Mouse (Mus musculus) hindbrain, embryonic 14.5 days (tissue): Measurements from ENCODE around the gene Olfr888. TPM values are rescaled to one million over a fixed set of nuclear protein-coding genes. Genes with fewer than 3 reads are reported as not detected.

Source experiments
- ATAC-seq: fragments of 200-750 bp; cut with Nextera tagmentation; 2 replicates; pipeline ENCODE4 v1.8.0; 2017; ENCODE audit warnings: moderate number of reproducible peaks, mild to moderate bottlenecking, moderate TSS enrichment, moderate library complexity; ENCODE audit not compliant: low FRiP score
- DNase-seq: peaks from one replicate; pipeline ENCODE4 v3.0.0-alpha.2; 2015; ENCODE audit warnings: low spot score
- H3K27ac ChIP-seq: fragments of 300-500 bp; sonication (generic); 2 replicates; pipeline ENCODE4 v1.5.1; 2014; ENCODE audit warnings: mild to moderate bottlenecking, moderate library complexity
- H3K27me3 ChIP-seq: fragments of 300-500 bp; sonication (generic); 2 replicates; pipeline ENCODE4 v1.6.1; 2014; ENCODE audit warnings: mild to moderate bottlenecking, low read length, mixed read lengths; ENCODE audit not compliant: control insufficient read depth, insufficient read depth
- H3K36me3 ChIP-seq: fragments of 300-500 bp; sonication (generic); replicated peaks from 2 replicates; pipeline ENCODE4 v1.6.1; 2014; ENCODE audit not compliant: control insufficient read depth, insufficient read depth
- H3K4me1 ChIP-seq: fragments of 300-500 bp; sonication (generic); replicated peaks from 2 replicates; pipeline ENCODE4 v1.6.1; 2014; ENCODE audit warnings: antibody characterized with exemption, low read length, mixed read lengths; ENCODE audit not compliant: control insufficient read depth, insufficient read depth
- H3K4me2 ChIP-seq: fragments of 300-500 bp; sonication (generic); replicated peaks from 2 replicates; pipeline ENCODE4 v1.6.1; 2014; ENCODE audit warnings: mild to moderate bottlenecking, moderate library complexity
- H3K4me3 ChIP-seq: fragments of 300-500 bp; sonication (generic); replicated peaks from 2 replicates; pipeline ENCODE4 v1.5.1; 2014; ENCODE audit warnings: mild to moderate bottlenecking, low read length
- H3K9ac ChIP-seq: fragments of 300-500 bp; sonication (generic); 2 replicates; pipeline ENCODE4 v1.6.1; 2014
- H3K9me3 ChIP-seq: fragments of 300-500 bp; sonication (generic); 2 replicates; pipeline ENCODE4 v1.6.1; 2016; ENCODE audit warnings: low read length; ENCODE audit not compliant: control insufficient read depth
- WGBS: fragments of 180-500 bp; shearing (Covaris S2); extraction: QIAGEN DNeasy Blood & Tissue Kit; methylation state at CpG from one replicate; pipeline ENCODE4 v1.1.7; 2014; 5-methylcytosine and 5-hydroxymethylcytosine counted together
- polyA plus RNA-seq: library from polyadenylated mRNA; unstranded; fragments of >200 nt; fragmentation: Nextera tagmentation; extraction: Ambion mirVana; gene quantifications from 2 replicates; pipeline ENCODE4 v1.2.1, GENCODE M21; 2014

Olfr888 gene
- polyA plus RNA-seq, result not detected in 2 replicates

DNA sequence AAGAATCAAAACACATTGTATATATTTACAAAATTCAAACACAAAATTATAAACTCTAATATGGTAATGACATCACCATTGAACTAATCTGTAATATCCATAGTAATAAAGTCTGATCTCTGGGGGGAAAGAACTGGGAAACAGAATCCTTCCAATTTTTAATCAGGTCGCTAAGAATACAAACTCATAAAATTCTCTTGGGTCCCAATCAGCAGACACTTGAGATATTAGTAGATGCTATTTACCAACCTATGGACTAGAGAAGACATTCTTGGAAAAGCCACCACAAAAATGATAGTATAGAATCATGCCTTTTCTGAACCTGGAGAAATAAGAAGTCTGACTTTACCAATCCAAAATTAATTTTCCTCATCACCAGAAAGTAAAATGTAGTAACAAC lies at the start of gene Olfr888:
Olfr888 (plus strand) TSS at position 301 of the 400 bp plus-strand sequence.
- H3K9me3 ChIP-seq, result no peaks in the 10 kb centered on the region
- no peak for ATAC-seq
- H3K9ac ChIP-seq, result no peak within 1 kb of the TSS
- no peak within 1 kb of the TSS for H3K4me3 ChIP-seq
- no peak for DNase-seq
- no peaks in the 10 kb centered on the region for H3K36me3 ChIP-seq
- H3K4me2 ChIP-seq, result no peak within 1 kb of the TSS
- no peaks in the 10 kb centered on the region for H3K4me1 ChIP-seq
- H3K27me3 ChIP-seq, result no peaks in the 10 kb centered on the region
- 80% methylated on average over 1 of the region's 1 CpGs for WGBS
- H3K27ac ChIP-seq, result no peak within 1 kb of the TSS

DNA sequence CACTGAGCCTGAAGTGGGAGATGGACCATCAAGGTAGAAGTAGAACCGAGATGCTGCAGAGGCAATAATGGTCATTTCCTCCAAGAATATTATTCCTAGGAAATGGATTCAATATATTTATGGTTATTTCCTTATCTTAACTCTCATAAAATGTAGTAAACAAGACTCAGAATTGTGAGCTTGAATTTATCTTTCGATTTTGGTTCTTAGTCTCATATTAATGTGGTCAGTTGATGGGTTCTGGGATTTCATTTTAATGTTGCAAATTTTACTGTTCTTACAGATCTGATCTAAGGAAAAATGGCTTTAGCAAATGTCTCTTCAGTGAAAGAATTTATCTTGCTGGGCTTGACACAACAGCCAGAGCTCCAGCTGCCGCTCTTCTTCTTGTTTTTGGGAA lies 46.9 kb upstream of the Olfr888 start, which contains the start of gene Olfr885:
Olfr885 (plus strand) TSS at position 301 of the 400 bp plus-strand sequence.
- no peak for ATAC-seq
- DNase-seq, result no peak
- Histone ChIP-seq H3K4me3 (no peak within 1 kb of the TSS), H3K27ac (no peak within 1 kb of the TSS), H3K9ac (no peak within 1 kb of the TSS), H3K36me3 (no peaks in the 10 kb centered on the region), H3K4me2 (no peak within 1 kb of the TSS), H3K27me3 (no peaks in the 10 kb centered on the region), H3K9me3 (no peaks in the 10 kb centered on the region), H3K4me1 (no peaks in the 10 kb centered on the region)
- WGBS, result 94% methylated on average over 3 of the region's 3 CpGs

DNA sequence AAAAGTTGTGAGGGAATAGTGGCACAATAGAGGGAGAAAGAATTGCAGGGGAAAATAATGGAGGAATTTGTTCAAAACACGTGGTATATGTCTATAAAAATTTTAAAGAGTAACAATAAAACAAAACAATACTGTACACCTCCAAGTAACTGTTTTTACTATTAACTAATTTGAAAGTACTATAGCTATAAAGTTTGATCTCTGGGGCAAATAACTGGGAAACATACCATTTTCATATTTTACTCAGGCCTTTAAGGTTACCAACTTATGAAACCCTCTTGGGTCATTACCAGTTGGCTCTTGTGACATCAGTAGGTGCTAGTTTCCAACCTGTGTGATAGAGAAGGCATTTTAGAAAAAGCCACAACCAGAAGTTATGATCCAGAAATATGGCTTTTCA lies 24.2 kb upstream of the Olfr888 start, which contains the start of gene Olfr887:
Olfr887 (plus strand) TSS at position 301 of the 400 bp plus-strand sequence.
- Histone ChIP-seq H3K4me1 (no peaks in the 10 kb centered on the region), H3K36me3 (no peaks in the 10 kb centered on the region), H3K9me3 (no peaks in the 10 kb centered on the region), H3K4me3 (no peak within 1 kb of the TSS), H3K9ac (no peak within 1 kb of the TSS), H3K27ac (no peak within 1 kb of the TSS), H3K4me2 (no peak within 1 kb of the TSS), H3K27me3 (no peaks in the 10 kb centered on the region)
- 91% methylated on average over 1 of the region's 1 CpGs for WGBS
- DNase-seq (no peak), ATAC-seq (no peak)

DNA sequence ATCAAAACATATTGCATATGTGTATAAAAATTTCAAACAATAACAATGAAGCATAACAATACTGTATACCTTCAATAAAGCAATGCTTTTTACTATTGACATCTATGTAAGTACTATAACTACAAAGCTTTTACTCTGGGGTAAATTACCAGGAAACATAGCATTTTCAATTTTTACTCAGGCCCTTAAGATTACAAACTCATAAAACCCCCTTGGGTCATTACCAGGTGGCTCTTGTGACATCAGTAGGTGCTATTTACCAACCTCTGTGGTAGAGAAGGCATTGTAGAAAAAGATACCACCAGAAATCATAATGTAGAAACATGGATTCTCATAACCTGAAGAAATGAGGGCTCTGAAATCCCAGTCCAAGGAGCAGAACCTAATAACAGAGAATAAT lies 7.0 kb downstream of the Olfr888 start, which contains the start of gene Olfr889:
Olfr889 (plus strand) TSS at position 301 of the 400 bp plus-strand sequence.
- H3K27me3 ChIP-seq, result no peaks in the 10 kb centered on the region
- no peak within 1 kb of the TSS for H3K4me3 ChIP-seq
- H3K36me3 ChIP-seq, result no peaks in the 10 kb centered on the region
- H3K9me3 ChIP-seq, result no peaks in the 10 kb centered on the region
- no peak within 1 kb of the TSS for H3K4me2 ChIP-seq
- ATAC-seq (no peak), DNase-seq (no peak)
- H3K27ac ChIP-seq, result no peak within 1 kb of the TSS
- H3K9ac ChIP-seq, result no peak within 1 kb of the TSS
- no peaks in the 10 kb centered on the region for H3K4me1 ChIP-seq

DNA sequence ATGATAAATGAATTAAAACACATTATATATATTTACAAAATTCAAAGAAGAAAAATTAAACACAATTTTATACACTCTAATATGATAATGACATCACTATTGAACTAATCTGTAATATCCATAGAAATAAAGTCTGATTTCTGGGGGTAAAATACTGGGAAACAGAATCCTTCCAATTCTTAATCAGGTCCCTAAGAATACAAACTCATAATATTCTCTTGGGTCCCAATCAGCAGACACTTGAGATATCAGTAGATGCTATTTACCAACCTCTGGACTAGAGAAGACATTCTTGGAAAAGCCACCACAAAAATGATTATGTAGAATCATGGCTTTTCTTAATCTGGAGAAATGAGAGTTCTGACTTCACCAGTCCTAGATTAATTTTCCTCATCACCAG lies 34.3 kb downstream of the Olfr888 start, which contains the start of gene Olfr890:
Olfr890 (plus strand) TSS at position 301 of the 400 bp plus-strand sequence.
- no peak within 1 kb of the TSS for H3K27ac ChIP-seq

More for the DNA sequence above, 34.3 kb downstream of the Olfr888 start, which contains the start of gene Olfr890:
- no peak within 1 kb of the TSS for H3K4me2 ChIP-seq
- no peak for DNase-seq
- no peaks in the 10 kb centered on the region for H3K27me3 ChIP-seq
- H3K9me3 ChIP-seq, result no peaks in the 10 kb centered on the region
- ATAC-seq, result no peak
- no peaks in the 10 kb centered on the region for H3K36me3 ChIP-seq
- no peak within 1 kb of the TSS for H3K9ac ChIP-seq
- H3K4me1 ChIP-seq, result no peaks in the 10 kb centered on the region
- no peak within 1 kb of the TSS for H3K4me3 ChIP-seq

Other genes starting within 250 kb of the Olfr888 start
- not detected in 2 replicates for gene Olfr145, start 211.4 kb upstream of the Olfr888 start, polyA plus RNA-seq
- not detected in 2 replicates for gene Olfr878, start 190.3 kb upstream of the Olfr888 start, polyA plus RNA-seq
- gene Olfr881, start 116.3 kb upstream of the Olfr888 start, polyA plus RNA-seq, result not detected in 2 replicates
- not detected in 2 replicates for gene Olfr883, start 82.3 kb upstream of the Olfr888 start, polyA plus RNA-seq
- gene Olfr884, start 61.6 kb upstream of the Olfr888 start, polyA plus RNA-seq, result not detected in 2 replicates
- not detected in 2 replicates for gene Olfr885, start 46.8 kb upstream of the Olfr888 start, polyA plus RNA-seq
- not detected in 2 replicates for gene Olfr887, start 24.1 kb upstream of the Olfr888 start, polyA plus RNA-seq
- 0.07 and 0.08 TPM in 2 replicates for gene Olfr889, start 7.1 kb downstream of the Olfr888 start, polyA plus RNA-seq
- not detected in 2 replicates for gene Olfr890, start 34.4 kb downstream of the Olfr888 start, polyA plus RNA-seq
- gene Olfr891, start 72.7 kb downstream of the Olfr888 start, polyA plus RNA-seq, result not detected in 2 replicates
- gene Olfr893, start 100.2 kb downstream of the Olfr888 start, polyA plus RNA-seq, result not detected in 2 replicates
- gene Olfr894, start 109.9 kb downstream of the Olfr888 start, polyA plus RNA-seq, result not detected in 2 replicates
- gene Olfr143, start 144.6 kb downstream of the Olfr888 start, polyA plus RNA-seq, result not detected in 2 replicates
- not detected in 2 replicates for gene Olfr895, start 159.7 kb downstream of the Olfr888 start, polyA plus RNA-seq
- gene Olfr896-ps1, start 183.0 kb downstream of the Olfr888 start, polyA plus RNA-seq, result not detected in 2 replicates
- gene Olfr25, start 220.9 kb downstream of the Olfr888 start, polyA plus RNA-seq, result not detected in 2 replicates
- gene Olfr898, start 240.3 kb downstream of the Olfr888 start, polyA plus RNA-seq, result not detected in 2 replicates